ENCODE assay signal across 13 mouse cellular contexts in genomic region chr17:27146323-27146923, GRCm38 (mm10). TPM values are rescaled to one million over a fixed set of nuclear protein-coding genes. Genes with fewer than 3 reads are reported as not detected.
DNase-seq lines count a peak whose midpoint lies in the region; ATAC-seq lines count a peak whose summit lies in the region.
"Had no signal": no experiment of that assay in that cellular context is flagged by ENCODE, and none has a peak within 500 bp of the region (broad histone marks: within the 10 kb centered on the region; RNA-seq: fewer than 3 reads in every experiment).

No protein-coding gene starts in this region.

- H3K4me2 ChIP-seq in kidney, embryonic 15.5 days = peak overlapping the region; percentile 27
- no peak overlapping the region for H3K4me2 ChIP-seq in limb, embryonic 11.5 days (ENCODE audit: low read depth, severe bottlenecking)
- H3K4me2 ChIP-seq in neural tube, embryonic 15.5 days = peak overlapping the region; percentile 2; the same call in 1 of the 2 replicates
- H3K4me2 ChIP-seq: midbrain, embryonic 12.5 days had no signal

- no peak overlapping the region for H3K4me3 ChIP-seq in kidney, embryonic 15.5 days (replicated peaks)
- H3K4me3 ChIP-seq in limb, embryonic 11.5 days (ENCODE audit: low read depth, low read length) = no peak overlapping the region
- no peak overlapping the region for H3K4me3 ChIP-seq in neural tube, embryonic 15.5 days (replicated peaks)
- H3K4me3 ChIP-seq: heart, adult 2 months; left cerebral cortex, adult 2 months; midbrain, embryonic 12.5 days had no signal

- DNase-seq in kidney, postnatal 36 days = no peak
- DNase-seq in embryo, embryonic 11.5 days (ENCODE audit: low read depth, low spot score) = peak; percentile 49
- DNase-seq in limb, embryonic 11.5 days (ENCODE audit: low spot score) = peak; percentile 67
- no peak for DNase-seq in lung, postnatal 36 days
- DNase-seq in retina, postnatal 1 day = no peak
- DNase-seq: cerebellum, adult 11-12 months; heart, adult 2 months; kidney, postnatal 25 days had no signal

- H3K27me3 ChIP-seq in kidney, embryonic 15.5 days = peaks cover 37% of the 10 kb centered on the region
- no peaks in the 10 kb centered on the region for H3K27me3 ChIP-seq in limb, embryonic 11.5 days (ENCODE audit: control insufficient read depth, insufficient read depth, low read length)
- H3K27me3 ChIP-seq in neural tube, embryonic 15.5 days (replicated peaks) = no peaks in the 10 kb centered on the region
- H3K27me3 ChIP-seq: midbrain, embryonic 12.5 days had no signal

- H3K36me3 ChIP-seq in kidney, embryonic 15.5 days = no peaks in the 10 kb centered on the region
- no peaks in the 10 kb centered on the region for H3K36me3 ChIP-seq in limb, embryonic 11.5 days (ENCODE audit: control insufficient read depth, insufficient read depth, low read length)
- H3K36me3 ChIP-seq in neural tube, embryonic 15.5 days = no peaks in the 10 kb centered on the region
- H3K36me3 ChIP-seq: midbrain, embryonic 12.5 days had no signal

- WGBS in kidney, embryonic 15.5 days = 5% methylated on average over 8 of the region's 8 CpGs
- 5% methylated on average over 8 of the region's 8 CpGs for WGBS in limb, embryonic 11.5 days
- 8% methylated on average over 8 of the region's 8 CpGs for WGBS in neural tube, embryonic 15.5 days

- ATAC-seq in kidney, embryonic 15.5 days (replicated peaks; ENCODE audit: low FRiP score) = peak; percentile 48
- no peak for ATAC-seq in limb, embryonic 11.5 days (ENCODE audit: insufficient number of reproducible peaks, low FRiP score, low TSS enrichment, low read depth)
- ATAC-seq in neural tube, embryonic 15.5 days (ENCODE audit: low FRiP score) = no peak; the same call in 1 of the 2 replicates

- peaks cover 47% of the 10 kb centered on the region for H3K4me1 ChIP-seq in kidney, embryonic 15.5 days
- H3K4me1 ChIP-seq in limb, embryonic 11.5 days (ENCODE audit: control insufficient read depth, insufficient read depth, low read length) = peaks cover 12% of the 10 kb centered on the region
- H3K4me1 ChIP-seq in neural tube, embryonic 15.5 days = peaks cover 51% of the 10 kb centered on the region

- no peaks in the 10 kb centered on the region for H3K9me3 ChIP-seq in kidney, embryonic 15.5 days (replicated peaks)
- H3K9me3 ChIP-seq in limb, embryonic 11.5 days (ENCODE audit: control insufficient read depth, low read length) = no peaks in the 10 kb centered on the region
- no peaks in the 10 kb centered on the region for H3K9me3 ChIP-seq in neural tube, embryonic 15.5 days (replicated peaks)
- H3K9me3 ChIP-seq: midbrain, embryonic 12.5 days had no signal

- no peak overlapping the region for H3K9ac ChIP-seq in kidney, embryonic 15.5 days
- no peak overlapping the region for H3K9ac ChIP-seq in limb, embryonic 11.5 days (ENCODE audit: low read length)
- H3K9ac ChIP-seq in neural tube, embryonic 15.5 days (replicated peaks) = 0 out of 2 replicates have a peak overlapping the region, but pooled peaks have one; percentile 10
- H3K9ac ChIP-seq: midbrain, embryonic 12.5 days had no signal

- no peak overlapping the region for H3K27ac ChIP-seq in kidney, embryonic 15.5 days
- H3K27ac ChIP-seq in limb, embryonic 11.5 days (replicated peaks; ENCODE audit: low read depth, low read length) = no peak overlapping the region
- H3K27ac ChIP-seq in neural tube, embryonic 15.5 days (replicated peaks) = no peak overlapping the region
- H3K27ac ChIP-seq: heart, adult 2 months; left cerebral cortex, adult 2 months; midbrain, embryonic 12.5 days had no signal

RNA-seq across cellular contexts. Expression of gene Uqcc2, which starts 12.7 kb away (rescaled TPM):
- 297 and 300 TPM in 2 replicates for polyA plus RNA-seq in kidney, embryonic 15.5 days (2015; fragmentation: Nextera tagmentation; extraction: Ambion mirVana)
- polyA plus RNA-seq in limb, embryonic 11.5 days (2014; fragmentation: Nextera tagmentation; extraction: Ambion mirVana) = 383 and 387 TPM in 2 replicates
- polyA plus RNA-seq in neural tube, embryonic 15.5 days (2015; fragmentation: Nextera tagmentation; extraction: Ambion mirVana) = 349 and 390 TPM in 2 replicates

RNA-seq across cellular contexts. Expression of gene Ip6k3, which starts 21.2 kb away (rescaled TPM):
- 0.10 and 0.27 TPM in 2 replicates for polyA plus RNA-seq in kidney, embryonic 15.5 days (2015; fragmentation: Nextera tagmentation; extraction: Ambion mirVana)
- polyA plus RNA-seq in limb, embryonic 11.5 days (2014; fragmentation: Nextera tagmentation; extraction: Ambion mirVana) = 0.13 and 0.20 TPM in 2 replicates
- 0.23 and 0.40 TPM in 2 replicates for polyA plus RNA-seq in neural tube, embryonic 15.5 days (2015; fragmentation: Nextera tagmentation; extraction: Ambion mirVana)
- polyA plus RNA-seq: small intestine, adult 2 months had no signal

RNA-seq across cellular contexts. Expression of gene Lemd2, which starts 57.8 kb away (rescaled TPM):
- polyA plus RNA-seq in kidney, embryonic 15.5 days (2015; fragmentation: Nextera tagmentation; extraction: Ambion mirVana) = 13.3 and 16.7 TPM in 2 replicates
- polyA plus RNA-seq in limb, embryonic 11.5 days (2014; fragmentation: Nextera tagmentation; extraction: Ambion mirVana) = 14.2 and 15.8 TPM in 2 replicates
- polyA plus RNA-seq in neural tube, embryonic 15.5 days (2015; fragmentation: Nextera tagmentation; extraction: Ambion mirVana) = 16.9 and 19.7 TPM in 2 replicates

Comparison
In these comparisons a context has a peak if more than half of its experiments do, and no peak if none do; other contexts are left out.
1. DNase-seq: peak in embryo, embryonic 11.5 days (single experiment) and limb, embryonic 11.5 days (single experiment); none in kidney, postnatal 36 days (0 of 2), lung, postnatal 36 days (single experiment) and retina, postnatal 1 day (single experiment).